Mouse (Mus musculus) splenic B cell, adult 2 months (primary cell): ENCODE results near the gene Lrch1.

ENCODE experiments used
- DNase-seq: peaks from one replicate; pipeline ENCODE4 v3.0.0-alpha.2; 2011; ENCODE audit warnings: low read depth, low spot score
- H3K27me3 ChIP-seq: 2 replicates; pipeline ENCODE4 v1.6.1; 2012; ENCODE audit warnings: mild to moderate bottlenecking, low read length, moderate library complexity, mixed read lengths; ENCODE audit not compliant: control insufficient read depth, poor library complexity, insufficient read depth, severe bottlenecking
- H3K36me3 ChIP-seq: 2 replicates; pipeline ENCODE4 v1.6.1; 2012; ENCODE audit warnings: mild to moderate bottlenecking, low read length, moderate library complexity, mixed read lengths; ENCODE audit not compliant: control insufficient read depth, poor library complexity, insufficient read depth, severe bottlenecking

Lrch1 gene

DNA sequence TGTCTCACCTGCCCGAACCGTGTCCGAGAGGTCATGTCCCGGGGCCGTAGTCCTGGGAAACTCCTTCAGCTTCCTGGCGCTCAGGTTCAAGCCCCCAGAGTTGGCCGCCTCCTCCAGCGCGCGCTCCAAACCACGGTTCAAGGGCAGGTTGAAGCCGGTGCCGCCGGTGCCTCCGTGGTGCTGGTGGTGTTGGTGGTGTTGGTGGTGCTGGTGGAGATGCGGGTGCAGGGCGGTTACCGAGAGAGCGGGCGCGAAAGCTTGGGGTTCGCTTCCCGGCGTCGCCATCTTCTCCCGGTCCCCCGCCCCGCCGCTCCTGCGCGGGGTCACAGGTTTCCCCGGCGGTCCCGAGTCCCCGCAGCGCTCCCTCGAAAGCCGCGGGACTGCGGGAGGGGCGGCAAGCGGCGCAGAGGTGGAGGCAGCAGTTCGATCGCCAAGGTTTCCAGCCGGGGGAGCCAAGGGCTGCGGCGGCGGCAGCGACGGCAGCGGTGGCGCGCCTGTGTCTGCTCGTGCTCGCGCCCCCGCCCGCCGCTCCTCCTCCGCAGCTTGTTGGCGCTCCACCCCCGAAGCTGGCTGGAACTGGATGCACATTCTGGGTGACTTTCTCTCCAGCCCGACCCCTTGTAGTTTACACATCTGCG is at the start of gene Lrch1:
TSS of gene Lrch1 (minus strand) at position 501 of the 638 bp plus-strand sequence.
- peak; percentile 84 for DNase-seq
- no peaks in the 10 kb centered on the region for H3K27me3 ChIP-seq
- H3K36me3 ChIP-seq: no peaks in the 10 kb centered on the region

GRCm38 (mm10) chr14:74997041-74997440 is 49.4 kb upstream of the Lrch1 start:
- Histone ChIP-seq H3K27me3 (no peaks in the 10 kb centered on the region), H3K36me3 (no peaks in the 10 kb centered on the region)
- DNase-seq: no peak

- H3K36me3 ChIP-seq: no peaks in the 10 kb centered on the region
- DNase-seq: no peak
- no peaks in the 10 kb centered on the region for H3K27me3 ChIP-seq
These were observed 48.9 kb upstream of the Lrch1 start for GRCm38 (mm10) chr14:74996556-74996955.

DNA sequence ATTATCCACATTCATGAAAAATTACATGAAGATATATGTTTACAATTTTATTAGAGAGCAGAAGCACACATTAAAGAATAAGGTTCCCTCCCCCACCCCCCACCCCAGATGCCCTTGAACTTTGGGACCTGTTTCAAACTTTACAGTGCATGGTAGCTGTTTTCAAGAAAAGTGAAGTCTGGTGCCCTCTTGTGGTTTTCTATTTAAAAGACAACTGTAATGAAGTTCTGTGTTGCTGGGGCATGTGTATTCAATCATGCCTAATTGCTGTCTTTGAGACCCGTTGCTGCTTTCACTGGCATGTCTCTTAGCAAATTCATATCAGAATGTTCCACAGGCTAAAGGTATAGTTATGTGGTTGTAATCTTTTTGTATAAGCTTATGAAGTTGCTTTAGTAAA is 42.8 kb upstream of the Lrch1 start:
- H3K36me3 ChIP-seq: no peaks in the 10 kb centered on the region
- H3K27me3 ChIP-seq: no peaks in the 10 kb centered on the region
- peak; percentile 84 for DNase-seq

DNA sequence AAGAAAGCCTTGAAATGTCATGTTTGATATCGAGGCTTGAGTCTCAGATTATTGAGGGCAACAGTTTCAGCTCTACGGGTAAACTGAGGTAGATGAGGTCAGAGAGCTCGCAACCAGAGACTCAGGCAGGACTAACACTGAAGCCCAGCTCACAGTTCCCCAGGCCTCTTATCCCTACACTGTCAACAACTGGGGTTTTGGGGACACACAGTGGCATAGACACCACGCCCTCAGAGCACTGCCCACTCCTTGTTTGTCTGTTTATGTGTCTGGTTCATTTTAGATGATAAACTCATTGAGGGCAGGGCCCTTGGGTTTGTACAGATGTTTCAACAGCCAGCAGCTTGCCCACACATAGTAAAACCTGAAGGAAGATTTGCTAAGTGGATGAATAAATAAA is 42.2 kb upstream of the Lrch1 start:
- Histone ChIP-seq H3K36me3 (no peaks in the 10 kb centered on the region), H3K27me3 (no peaks in the 10 kb centered on the region)
- DNase-seq: no peak

- peak; percentile 18 for DNase-seq
- no peaks in the 10 kb centered on the region for H3K27me3 ChIP-seq
- H3K36me3 ChIP-seq: no peaks in the 10 kb centered on the region
These were observed 41.6 kb upstream of the Lrch1 start for GRCm38 (mm10) chr14:74989322-74989721.

GRCm38 (mm10) chr14:74986527-74986926 is 38.9 kb upstream of the Lrch1 start:
- DNase-seq: no peak
- no peaks in the 10 kb centered on the region for H3K36me3 ChIP-seq
- no peaks in the 10 kb centered on the region for H3K27me3 ChIP-seq

DNA sequence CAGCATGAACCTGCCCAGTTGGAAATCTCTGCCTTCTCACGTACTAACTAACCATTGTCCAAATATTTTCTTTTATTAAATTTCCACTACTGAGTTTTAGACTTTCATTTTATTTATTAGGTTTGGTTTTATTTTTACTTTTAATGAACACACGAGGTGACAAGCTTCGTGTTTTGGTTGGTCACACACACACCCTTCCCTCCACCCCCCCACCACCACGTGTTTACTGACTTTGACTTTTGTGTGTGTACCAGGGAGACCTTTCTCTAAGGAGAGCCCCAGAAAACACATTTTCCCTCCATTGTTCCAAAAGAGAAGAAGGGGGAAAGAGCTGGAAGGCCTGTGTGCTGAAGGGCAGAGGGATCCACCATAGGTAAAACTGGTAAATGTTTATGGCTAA is 38.0 kb upstream of the Lrch1 start:
- Histone ChIP-seq H3K27me3 (no peaks in the 10 kb centered on the region), H3K36me3 (no peaks in the 10 kb centered on the region)
- DNase-seq: no peak

DNA sequence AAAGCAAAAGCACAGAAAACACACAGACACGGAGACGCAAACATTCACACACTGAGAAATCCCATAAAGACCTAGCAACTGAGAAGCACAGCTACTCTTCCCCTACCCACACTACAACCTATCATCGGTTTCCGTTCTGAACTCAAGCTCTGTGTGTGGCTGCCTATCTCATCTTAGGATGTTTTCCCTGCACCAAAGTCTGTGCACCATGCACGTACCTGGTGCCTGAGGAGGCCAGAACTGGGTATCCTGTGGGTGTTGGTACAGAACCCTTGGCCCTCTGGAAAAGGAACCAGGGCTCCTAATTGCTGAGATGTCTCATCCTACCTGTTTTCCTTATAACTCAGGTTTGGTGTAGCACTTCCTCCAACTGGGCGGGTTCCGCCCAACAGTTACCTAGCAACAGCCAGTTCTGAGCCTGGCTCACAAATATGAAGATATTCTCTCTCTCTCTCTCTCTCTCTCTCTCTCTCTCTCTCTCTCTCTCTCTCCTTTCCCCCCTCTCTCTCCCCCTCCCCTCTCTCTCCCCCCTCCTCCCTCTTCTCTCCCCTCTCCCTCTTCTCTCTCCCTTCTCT is 37.2 kb upstream of the Lrch1 start:
- DNase-seq: peak; percentile 36
- H3K36me3 ChIP-seq: no peaks in the 10 kb centered on the region
- no peaks in the 10 kb centered on the region for H3K27me3 ChIP-seq

GRCm38 (mm10) chr14:74983079-74983478 is 35.4 kb upstream of the Lrch1 start:
- Histone ChIP-seq H3K36me3 (no peaks in the 10 kb centered on the region), H3K27me3 (no peaks in the 10 kb centered on the region)
- no peak for DNase-seq

GRCm38 (mm10) chr14:74981016-74981415 is 33.3 kb upstream of the Lrch1 start:
- no peaks in the 10 kb centered on the region for H3K36me3 ChIP-seq
- H3K27me3 ChIP-seq: no peaks in the 10 kb centered on the region
- DNase-seq: no peak

- peak; percentile 13 for DNase-seq
- H3K27me3 ChIP-seq: no peaks in the 10 kb centered on the region
- H3K36me3 ChIP-seq: no peaks in the 10 kb centered on the region
These were observed 29.3 kb upstream of the Lrch1 start for GRCm38 (mm10) chr14:74976972-74977371.

DNA sequence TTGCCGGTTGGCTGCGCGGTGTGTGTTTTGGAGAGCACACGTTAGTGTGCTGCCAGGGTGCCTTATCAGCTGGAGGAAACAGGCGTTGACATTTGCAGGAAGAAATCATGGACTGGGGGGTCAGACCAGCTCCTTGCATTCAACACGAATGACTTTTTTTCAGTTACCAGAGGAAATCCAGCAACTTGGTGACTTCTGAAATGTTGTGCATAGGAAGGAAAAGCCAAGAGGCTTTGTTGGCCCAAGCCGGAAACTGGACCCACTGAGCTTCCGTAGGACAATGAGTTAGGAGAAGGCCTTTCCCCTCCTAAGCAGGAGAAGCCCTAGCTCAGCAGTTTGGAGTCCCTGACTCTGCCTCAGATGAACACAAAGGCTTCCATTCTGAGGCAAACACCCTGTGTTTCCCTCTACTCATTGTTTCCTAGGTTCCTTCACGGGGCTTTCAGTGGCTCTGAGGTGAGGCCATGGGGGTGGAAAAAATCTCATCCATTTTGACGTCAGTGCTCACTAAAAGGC is 26.5 kb upstream of the Lrch1 start:
- no peaks in the 10 kb centered on the region for H3K27me3 ChIP-seq
- DNase-seq: no peak
- no peaks in the 10 kb centered on the region for H3K36me3 ChIP-seq

GRCm38 (mm10) chr14:74972687-74973086 is 25.0 kb upstream of the Lrch1 start:
- Histone ChIP-seq H3K36me3 (no peaks in the 10 kb centered on the region), H3K27me3 (no peaks in the 10 kb centered on the region)
- no peak for DNase-seq

GRCm38 (mm10) chr14:74972216-74972615 is 24.5 kb upstream of the Lrch1 start:
- H3K36me3 ChIP-seq: no peaks in the 10 kb centered on the region
- DNase-seq: no peak
- no peaks in the 10 kb centered on the region for H3K27me3 ChIP-seq

GRCm38 (mm10) chr14:74963402-74963764 is 15.7 kb upstream of the Lrch1 start:
- no peak for DNase-seq
- no peaks in the 10 kb centered on the region for H3K36me3 ChIP-seq
- H3K27me3 ChIP-seq: no peaks in the 10 kb centered on the region
